Mouse (Mus musculus) spleen, adult 2 months (tissue): ENCODE measurements around the gene Serinc3.

Experiments
- CTCF ChIP-seq: fragments of 200-500 bp; IDR thresholded peaks from 2 replicates; pipeline ENCODE4 v1.5.1; 2011; ENCODE audit warnings: mild to moderate bottlenecking, inconsistent platforms; ENCODE audit not compliant: insufficient read depth, insufficient read length, insufficient replicate concordance; ENCODE audit errors: extremely low read depth
- POLR2A ChIP-seq: fragments of 200-500 bp; IDR thresholded peaks from 2 replicates; pipeline ENCODE4 v1.6.1; 2011; ENCODE audit warnings: low read depth, low read length, inconsistent platforms

DNA sequence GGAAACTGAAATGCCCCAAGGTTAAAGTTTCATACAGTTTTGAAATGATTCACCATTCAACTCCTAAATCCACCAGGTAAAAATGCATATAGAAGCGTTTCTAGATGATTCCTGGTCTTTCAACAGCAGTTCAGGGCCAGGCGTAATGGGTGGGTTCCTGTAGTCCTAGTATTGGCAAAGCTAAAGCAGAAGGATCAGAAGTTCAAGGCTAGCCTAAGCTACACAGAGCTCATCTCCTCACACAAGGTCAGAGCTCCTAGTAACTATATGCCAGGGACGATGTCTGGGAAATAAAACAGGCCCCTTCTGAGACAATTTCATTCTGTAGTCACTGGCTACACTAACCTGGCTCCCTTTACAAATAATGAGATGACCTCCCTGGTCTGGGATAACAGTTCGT lies 13.7 kb downstream of the Serinc3 start:
- TF ChIP-seq CTCF (no peak), POLR2A (no peak)
